Mouse (Mus musculus) embryonic facial prominence, embryonic 12.5 days (tissue): ENCODE data around the gene Tcirg1. TPM values are rescaled to one million over a fixed set of nuclear protein-coding genes. Genes with fewer than 3 reads are reported as not detected.

Experiments
- ATAC-seq: fragments of 200-750 bp; cut with Nextera tagmentation; 2 replicates; pipeline ENCODE4 v1.8.0; 2017; ENCODE audit not compliant: insufficient number of reproducible peaks, insufficient read depth, low FRiP score, low TSS enrichment
- H3K27ac ChIP-seq: fragments of 300-500 bp; sonication (generic); 2 replicates; pipeline ENCODE4 v1.5.1; 2016; ENCODE audit warnings: mild to moderate bottlenecking
- H3K27me3 ChIP-seq: fragments of 300-500 bp; sonication (generic); 2 replicates; pipeline ENCODE4 v1.6.1; 2016; ENCODE audit warnings: mild to moderate bottlenecking, moderate library complexity
- H3K36me3 ChIP-seq: fragments of 300-500 bp; sonication (generic); 2 replicates; pipeline ENCODE4 v1.6.1; 2016; ENCODE audit warnings: mild to moderate bottlenecking
- H3K4me1 ChIP-seq: fragments of 300-500 bp; sonication (generic); 2 replicates; pipeline ENCODE4 v1.6.1; 2016
- H3K4me2 ChIP-seq: fragments of 300-500 bp; sonication (generic); replicated peaks from 2 replicates; pipeline ENCODE4 v1.6.1; 2016; ENCODE audit warnings: mild to moderate bottlenecking, moderate library complexity
- H3K4me3 ChIP-seq: fragments of 300-500 bp; sonication (generic); 2 replicates; pipeline ENCODE4 v1.5.1; 2016; ENCODE audit warnings: mild to moderate bottlenecking
- H3K9ac ChIP-seq: fragments of 300-500 bp; sonication (generic); 2 replicates; pipeline ENCODE4 v1.6.1; 2016; ENCODE audit warnings: mild to moderate bottlenecking, moderate library complexity
- H3K9me3 ChIP-seq: fragments of 300-500 bp; sonication (generic); 2 replicates; pipeline ENCODE4 v1.6.1; 2016; ENCODE audit warnings: mild to moderate bottlenecking, moderate library complexity
- WGBS: fragments of 180-500 bp; shearing (Covaris S2); methylation state at CpG from one replicate; pipeline ENCODE4 v1.1.7; 2016; 5-methylcytosine and 5-hydroxymethylcytosine counted together
- polyA plus RNA-seq: library from polyadenylated mRNA; unstranded; fragments of >200 nt; fragmentation: Nextera tagmentation; extraction: Ambion mirVana; gene quantifications from 2 replicates; pipeline ENCODE4 v1.2.1, GENCODE M21; 2016

Gene Tcirg1
- polyA plus RNA-seq, 1 experiment from 2014 or later, result 46.4 TPM

DNA sequence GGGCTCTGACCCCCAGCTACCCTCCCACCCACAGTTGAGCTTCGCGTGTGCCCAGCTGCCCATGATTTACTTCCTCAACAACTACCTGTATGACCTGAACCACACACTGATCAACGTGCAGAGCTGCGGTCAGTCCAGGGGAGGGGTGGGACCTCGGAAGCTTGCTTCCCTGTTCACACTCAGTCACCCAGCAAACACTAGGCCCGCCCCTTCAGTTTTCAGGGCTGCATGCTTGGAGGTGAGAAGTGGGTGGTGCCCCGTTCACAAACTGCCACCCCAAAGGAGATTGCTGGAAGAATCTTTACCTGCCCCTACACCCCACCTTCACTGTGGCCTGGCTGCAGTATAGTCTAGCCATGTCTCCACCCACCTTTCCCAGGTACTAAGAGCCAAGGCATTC lies 35.4 kb upstream of the Tcirg1 start:
- WGBS, result 85% methylated on average over 7 of the region's 7 CpGs
- Histone ChIP-seq H3K4me1 (no peaks in the 10 kb centered on the region), H3K27me3 (no peaks in the 10 kb centered on the region), H3K4me2 (no peak overlapping the region), H3K36me3 (no peaks in the 10 kb centered on the region), H3K9ac (no peak overlapping the region), H3K27ac (no peak overlapping the region), H3K9me3 (no peaks in the 10 kb centered on the region), H3K4me3 (no peak overlapping the region)
- ATAC-seq, result no peak

DNA sequence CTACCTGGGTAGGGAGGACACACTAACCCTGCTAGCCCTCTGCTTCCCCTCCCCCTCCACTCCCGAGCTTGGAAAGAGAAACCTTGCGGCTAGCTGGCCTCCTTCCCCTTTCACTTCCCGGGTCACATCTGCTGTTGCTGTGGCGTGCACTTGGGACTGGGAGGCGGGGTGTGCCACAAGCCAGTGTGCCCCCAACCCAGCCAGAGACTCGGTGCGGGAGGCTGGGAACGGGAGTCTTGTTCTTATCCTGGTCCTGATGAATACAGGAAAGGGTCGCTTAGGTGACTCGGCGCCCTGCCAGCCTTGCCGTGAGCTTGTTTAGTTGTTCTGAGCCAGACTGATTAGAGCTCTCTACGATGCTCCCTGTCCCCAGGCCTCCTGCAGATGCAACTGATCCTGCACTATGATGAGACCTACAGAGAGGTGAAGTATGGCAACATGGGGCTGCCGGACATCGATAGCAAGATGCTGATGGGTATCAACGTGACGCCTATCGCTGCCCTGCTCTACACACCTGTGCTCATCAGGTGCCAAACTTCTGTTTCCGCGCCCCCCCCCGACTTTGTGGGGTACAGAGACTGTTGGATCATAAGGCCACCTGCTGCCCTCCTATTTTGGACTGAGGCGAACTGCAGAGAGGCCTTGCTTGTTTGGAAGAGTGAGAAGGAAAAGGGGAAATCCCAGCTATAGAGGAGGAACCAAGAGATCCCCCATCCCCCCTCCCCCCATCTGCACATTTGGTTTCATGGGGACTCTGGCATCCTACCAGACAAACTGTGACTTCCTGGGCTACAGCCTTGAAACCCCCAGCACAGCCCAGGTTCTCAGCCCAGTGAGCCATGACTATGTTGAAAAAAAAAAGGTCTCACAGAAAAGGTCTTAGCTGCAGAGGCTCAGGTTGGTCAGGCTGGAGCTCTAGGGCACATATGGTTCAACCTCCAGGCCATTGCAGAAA lies 29.2 kb upstream of the Tcirg1 start:
- Histone ChIP-seq H3K4me2 (peak overlapping the region; percentile 88), H3K9ac (peak overlapping the region; percentile 50), H3K4me3 (peak overlapping the region; percentile 46), H3K9me3 (no peaks in the 10 kb centered on the region), H3K27ac (no peak overlapping the region), H3K4me1 (peaks cover 10% of the 10 kb centered on the region), H3K36me3 (no peaks in the 10 kb centered on the region), H3K27me3 (no peaks in the 10 kb centered on the region)
- WGBS, result 7% methylated on average over 22 of the region's 22 CpGs
- ATAC-seq, result peak; percentile 41

DNA sequence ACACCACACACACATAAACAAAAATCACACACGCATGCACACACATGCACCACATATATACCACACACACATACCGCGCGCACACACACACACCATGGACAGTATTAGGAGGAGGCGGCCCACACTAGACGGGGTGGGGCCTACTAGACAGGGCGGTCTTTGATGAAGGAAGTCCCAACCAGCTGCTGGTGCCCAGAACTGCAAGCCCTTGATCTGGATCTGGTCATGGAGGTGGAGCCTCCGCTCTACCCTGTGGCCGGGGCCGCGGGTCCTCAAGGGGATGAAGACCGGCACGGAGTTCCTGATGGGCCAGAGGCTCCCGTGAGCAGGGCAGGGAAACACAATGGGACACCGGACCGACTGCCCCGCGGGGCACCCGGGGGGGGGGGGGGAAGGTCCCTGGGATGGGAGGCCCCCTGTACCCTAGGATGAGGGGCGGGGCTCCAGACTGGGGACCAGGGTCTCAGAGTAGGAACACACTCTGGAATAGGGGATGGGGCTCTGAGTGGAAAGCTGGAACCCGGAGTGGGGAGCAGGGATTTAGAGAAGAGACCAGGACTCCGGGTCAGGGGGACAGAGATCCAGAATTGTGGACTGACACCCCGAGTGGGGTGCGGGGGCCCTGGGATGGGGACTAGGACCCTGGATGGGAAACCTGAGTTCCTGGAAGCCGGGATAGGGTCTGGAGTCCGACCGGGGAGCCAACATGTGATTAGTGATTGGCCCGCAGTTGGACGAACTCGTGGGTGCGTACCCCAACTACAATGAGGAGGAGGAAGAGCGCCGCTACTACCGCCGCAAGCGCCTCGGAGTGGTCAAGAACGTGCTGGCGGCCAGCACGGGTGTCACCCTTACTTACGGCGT lies 28.3 kb upstream of the Tcirg1 start, which contains the start of gene Unc93b1:
Gene Unc93b1, plus strand, starts transcription at position 155 of the 864 bp plus-strand sequence.
- 6% methylated on average over 42 of the region's 42 CpGs for WGBS
- H3K9me3 ChIP-seq, result no peaks in the 10 kb centered on the region
- H3K4me2 ChIP-seq, result peak within 1 kb of the TSS; percentile 88
- peak; percentile 85 for ATAC-seq
- no peaks in the 10 kb centered on the region for H3K27me3 ChIP-seq
- H3K36me3 ChIP-seq, result no peaks in the 10 kb centered on the region
- H3K27ac ChIP-seq, result no peak within 1 kb of the TSS
- H3K4me3 ChIP-seq, result peak within 1 kb of the TSS; percentile 46
- peak within 1 kb of the TSS; percentile 50 for H3K9ac ChIP-seq
- peaks cover 17% of the 10 kb centered on the region for H3K4me1 ChIP-seq

DNA sequence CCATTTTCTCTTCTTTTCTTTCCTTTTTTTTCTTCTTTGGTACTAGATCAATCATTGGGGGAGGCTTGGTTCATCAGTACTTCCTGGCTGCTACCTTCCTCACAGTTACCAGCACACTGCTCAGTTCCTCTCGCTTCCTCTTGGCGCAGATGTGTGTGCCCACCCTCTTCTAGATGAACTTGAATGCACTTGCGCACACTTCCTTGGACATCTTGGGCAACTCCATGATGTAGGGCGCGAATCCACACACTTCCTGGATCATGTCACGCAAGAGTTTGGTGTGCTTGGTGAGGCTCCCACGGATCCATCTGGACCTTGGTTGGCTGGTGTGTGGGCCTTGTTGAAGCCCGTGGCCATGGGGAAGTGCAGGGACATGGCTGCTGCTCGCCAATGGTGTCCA lies 24.8 kb upstream of the Tcirg1 start:
- peaks cover 29% of the 10 kb centered on the region for H3K4me1 ChIP-seq
- H3K27ac ChIP-seq, result no peak overlapping the region
- H3K36me3 ChIP-seq, result no peaks in the 10 kb centered on the region
- H3K9ac ChIP-seq, result no peak overlapping the region
- no peaks in the 10 kb centered on the region for H3K9me3 ChIP-seq
- H3K4me3 ChIP-seq, result no peak overlapping the region
- H3K27me3 ChIP-seq, result no peaks in the 10 kb centered on the region
- no peak for ATAC-seq
- 84% methylated on average over 9 of the region's 9 CpGs for WGBS
- H3K4me2 ChIP-seq, result no peak overlapping the region

DNA sequence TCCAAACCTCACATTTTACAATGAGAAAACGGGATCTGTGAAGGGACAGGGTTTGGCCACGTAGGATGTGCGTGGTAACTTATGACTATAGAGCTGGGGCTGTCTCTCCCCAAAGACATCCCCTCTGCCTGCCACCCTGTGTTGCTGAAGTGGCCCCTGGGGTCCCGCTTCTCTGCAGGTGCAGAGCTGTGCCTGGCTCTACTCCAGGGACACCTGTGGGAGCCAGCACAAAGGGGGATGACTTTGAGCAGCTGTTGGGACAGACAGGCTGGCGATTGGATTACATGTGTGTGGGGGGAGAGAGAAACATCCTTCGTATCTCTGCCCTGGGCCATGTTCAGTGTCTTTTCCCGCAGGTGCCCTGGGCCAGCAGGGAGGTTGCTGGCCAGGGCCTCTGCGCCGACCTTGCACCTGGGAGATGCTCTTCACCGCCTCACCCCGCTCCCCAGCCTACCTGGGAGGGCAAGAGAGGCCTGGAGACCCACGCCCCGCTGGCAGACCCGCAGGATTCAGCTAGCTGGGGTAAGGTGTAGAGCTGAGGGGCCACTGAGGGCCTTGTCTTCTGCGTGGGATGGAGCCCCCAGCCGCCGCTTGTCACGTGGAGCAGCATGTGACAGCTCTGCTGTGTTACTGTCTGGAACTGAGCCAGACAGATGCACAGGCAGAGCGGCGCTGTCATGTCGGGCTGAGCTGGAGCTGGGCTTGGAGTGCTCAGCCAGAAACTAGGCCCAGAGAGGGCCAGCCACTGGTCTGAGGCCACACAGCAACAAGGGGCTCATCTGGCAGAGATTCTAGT lies 23.5 kb upstream of the Tcirg1 start:
- Histone ChIP-seq H3K9me3 (no peaks in the 10 kb centered on the region), H3K4me3 (no peak overlapping the region), H3K36me3 (no peaks in the 10 kb centered on the region), H3K27ac (peak overlapping the region; percentile 69), H3K4me1 (peaks cover 23% of the 10 kb centered on the region; the same call in 1 of the 2 replicates), H3K9ac (0 out of 2 replicates have a peak overlapping the region, but pooled peaks have one; percentile 12), H3K27me3 (no peaks in the 10 kb centered on the region), H3K4me2 (no peak overlapping the region)
- ATAC-seq, result no peak
- WGBS, result 71% methylated on average over 21 of the region's 21 CpGs

GRCm38 (mm10) chr19:3929211-3929941 lies 22.4 kb upstream of the Tcirg1 start, which contains the start of gene Aldh3b1:
Gene Aldh3b1, minus strand, starts transcription at chr19:3929808.
- no peak; the same call in 1 of the 2 replicates for ATAC-seq
- no peak within 1 kb of the TSS for H3K4me2 ChIP-seq
- H3K36me3 ChIP-seq, result no peaks in the 10 kb centered on the region
- WGBS, result 43% methylated on average over 12 of the region's 12 CpGs
- H3K27me3 ChIP-seq, result no peaks in the 10 kb centered on the region
- H3K27ac ChIP-seq, result peak within 1 kb of the TSS; percentile 69
- peaks cover 19% of the 10 kb centered on the region; the same call in 1 of the 2 replicates for H3K4me1 ChIP-seq
- H3K4me3 ChIP-seq, result no peak within 1 kb of the TSS
- H3K9me3 ChIP-seq, result no peaks in the 10 kb centered on the region
- H3K9ac ChIP-seq, result 0 out of 2 replicates have a peak within 1 kb of the TSS, but pooled peaks have one; percentile 12

GRCm38 (mm10) chr19:3928779-3929178 lies 21.8 kb upstream of the Tcirg1 start:
- H3K27ac ChIP-seq, result peak overlapping the region; percentile 69
- H3K27me3 ChIP-seq, result no peaks in the 10 kb centered on the region
- no peaks in the 10 kb centered on the region for H3K36me3 ChIP-seq
- WGBS, result 74% methylated on average over 4 of the region's 4 CpGs
- no peak for ATAC-seq
- no peak overlapping the region for H3K4me3 ChIP-seq
- no peak overlapping the region for H3K4me2 ChIP-seq
- peaks cover 19% of the 10 kb centered on the region; the same call in 1 of the 2 replicates for H3K4me1 ChIP-seq
- H3K9me3 ChIP-seq, result no peaks in the 10 kb centered on the region
- H3K9ac ChIP-seq, result no peak overlapping the region

DNA sequence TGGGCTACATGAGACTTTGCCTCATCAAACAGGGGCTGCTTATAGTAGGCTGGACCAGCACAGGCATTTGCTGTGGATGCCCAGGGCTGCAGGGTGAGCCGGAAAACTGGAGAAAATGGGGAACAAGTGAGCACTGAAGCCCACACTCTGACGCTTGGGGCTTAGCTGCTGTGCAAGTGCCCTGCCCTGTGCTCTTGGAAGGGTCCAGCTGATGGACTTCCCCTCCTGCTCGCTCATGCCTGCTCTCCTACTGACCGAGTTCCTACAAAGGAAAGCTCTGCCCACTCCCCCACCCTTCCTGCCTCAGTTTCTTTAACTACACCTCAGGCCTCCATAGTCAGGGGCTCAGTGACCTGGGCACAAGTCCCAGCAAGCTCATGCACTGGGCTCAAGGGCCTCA lies 21.1 kb upstream of the Tcirg1 start:
- no peaks in the 10 kb centered on the region for H3K36me3 ChIP-seq
- no peaks in the 10 kb centered on the region for H3K9me3 ChIP-seq
- H3K27me3 ChIP-seq, result no peaks in the 10 kb centered on the region
- H3K4me2 ChIP-seq, result no peak overlapping the region
- H3K9ac ChIP-seq, result no peak overlapping the region
- peaks cover 19% of the 10 kb centered on the region; the same call in 1 of the 2 replicates for H3K4me1 ChIP-seq
- ATAC-seq, result no peak
- H3K4me3 ChIP-seq, result no peak overlapping the region
- H3K27ac ChIP-seq, result no peak overlapping the region
- WGBS, result 91% methylated on average over 4 of the region's 4 CpGs

DNA sequence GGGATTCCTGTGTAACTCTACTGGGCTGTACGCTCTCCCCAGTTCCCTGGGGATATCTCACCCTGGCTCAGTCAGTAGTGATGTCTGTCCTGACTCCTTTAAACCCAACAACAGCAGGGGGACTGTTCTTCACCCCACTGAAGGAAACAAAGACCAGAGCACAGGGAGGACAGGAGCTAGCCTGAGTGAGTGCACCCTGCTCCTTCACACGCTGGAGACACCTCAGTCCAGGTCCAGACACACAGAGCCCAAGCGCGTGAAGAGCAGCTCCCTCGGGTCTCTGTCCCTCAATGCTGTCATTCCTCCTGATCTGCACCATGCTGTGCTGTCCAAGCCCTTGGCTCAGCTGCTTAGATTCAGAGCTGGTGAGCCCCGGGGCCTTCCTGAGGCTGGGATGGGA lies 19.8 kb upstream of the Tcirg1 start:
- no peak overlapping the region for H3K27ac ChIP-seq
- no peak overlapping the region for H3K9ac ChIP-seq
- peaks cover 19% of the 10 kb centered on the region; the same call in 1 of the 2 replicates for H3K4me1 ChIP-seq
- no peaks in the 10 kb centered on the region for H3K27me3 ChIP-seq
- 66% methylated on average over 6 of the region's 6 CpGs for WGBS
- no peak overlapping the region for H3K4me2 ChIP-seq
- no peaks in the 10 kb centered on the region for H3K36me3 ChIP-seq
- no peak for ATAC-seq
- no peak overlapping the region for H3K4me3 ChIP-seq
- H3K9me3 ChIP-seq, result no peaks in the 10 kb centered on the region

DNA sequence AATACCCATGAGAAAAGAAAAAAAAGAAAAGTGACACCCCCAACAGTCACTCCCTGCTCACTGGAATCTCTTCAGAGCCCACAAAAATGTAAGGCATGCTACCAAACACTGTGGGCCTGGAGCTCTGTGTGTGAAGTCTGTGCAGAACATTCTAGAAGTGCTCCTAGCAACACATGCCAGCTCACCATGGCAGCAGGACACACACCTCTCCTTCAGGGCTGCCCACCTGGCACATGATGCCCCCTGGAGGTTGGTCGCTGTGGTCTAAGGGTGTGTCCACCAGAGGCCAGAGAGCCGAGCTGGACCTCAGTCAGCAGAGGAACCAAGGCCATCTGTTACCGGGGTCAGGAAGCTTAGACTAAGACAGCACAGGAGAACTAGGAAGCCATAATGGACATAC lies 19.3 kb upstream of the Tcirg1 start:
- H3K4me3 ChIP-seq, result no peak overlapping the region
- 68% methylated on average over 3 of the region's 3 CpGs for WGBS
- H3K4me1 ChIP-seq, result peaks cover 19% of the 10 kb centered on the region; the same call in 1 of the 2 replicates
- no peaks in the 10 kb centered on the region for H3K9me3 ChIP-seq
- H3K27ac ChIP-seq, result no peak overlapping the region; the same call in 1 of the 2 replicates
- H3K27me3 ChIP-seq, result no peaks in the 10 kb centered on the region
- no peak overlapping the region for H3K4me2 ChIP-seq
- H3K36me3 ChIP-seq, result no peaks in the 10 kb centered on the region
- no peak overlapping the region for H3K9ac ChIP-seq
- ATAC-seq, result no peak
